Mouse (Mus musculus): Measurements from ENCODE around the gene Rpn2. TPM values are rescaled to one million over a fixed set of nuclear protein-coding genes. Genes with fewer than 3 reads are reported as not detected.

Gene Rpn2
- polyA plus RNA-seq, 1 experiment from 2014 or later, result 342 TPM

DNA sequence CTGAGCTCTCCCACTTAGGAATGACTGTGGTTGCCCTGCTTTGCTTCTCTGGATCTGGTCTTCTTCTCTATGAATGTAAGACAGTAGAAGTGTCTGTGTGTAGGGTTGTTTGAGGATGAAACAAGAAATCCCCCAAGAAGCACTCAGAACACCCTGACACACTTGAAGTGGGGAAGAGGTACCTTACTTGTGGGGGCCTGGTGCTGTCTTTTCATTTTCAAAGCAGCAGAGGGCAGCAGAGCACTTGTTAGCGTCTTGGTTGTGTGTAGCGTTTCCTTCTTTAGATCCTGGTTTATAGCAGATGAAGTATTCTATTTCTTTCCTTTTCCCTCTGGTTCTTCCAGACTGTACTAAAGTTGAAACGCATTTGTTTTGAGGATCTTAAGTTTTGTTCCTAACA lies 8.7 kb downstream of the Rpn2 start:
- Histone ChIP-seq H3K4me1 (peaks cover 3% of the 10 kb centered on the region; the same call in 1 of the 2 replicates), H3K27me3 (no peaks in the 10 kb centered on the region), H3K9ac (no peak overlapping the region), H3K4me2 (no peak overlapping the region), H3K36me3 (peaks cover 81% of the 10 kb centered on the region), H3K27ac (no peak overlapping the region), H3K4me3 (no peak overlapping the region), H3K9me3 (no peaks in the 10 kb centered on the region)
- ATAC-seq (ENCODE audit: insufficient number of reproducible peaks, low FRiP score, low TSS enrichment, low read depth), result no peak
- 5% methylated on average over 3 of the region's 3 CpGs for WGBS

DNA sequence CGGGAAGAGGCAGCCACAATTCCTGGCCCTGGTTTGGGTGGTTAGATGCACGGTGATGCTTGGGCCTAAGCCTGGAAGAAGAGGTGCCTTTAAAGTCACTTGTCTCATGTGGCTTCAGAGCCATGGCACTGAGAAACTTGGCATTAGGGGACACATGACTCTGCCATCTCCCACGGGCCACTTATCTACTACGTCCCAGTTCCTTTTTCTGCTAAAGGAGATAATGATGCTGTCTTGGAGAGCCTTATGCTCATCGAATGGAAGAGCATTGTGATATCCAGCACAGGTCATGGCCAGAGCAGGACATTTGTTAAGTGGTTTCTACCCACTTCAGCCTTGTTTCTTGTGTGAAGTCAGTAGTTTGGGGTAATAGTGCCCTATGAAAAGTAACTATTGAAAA lies 10.2 kb downstream of the Rpn2 start:
- Histone ChIP-seq H3K36me3 (peaks cover 85% of the 10 kb centered on the region), H3K27ac (no peak overlapping the region), H3K4me2 (no peak overlapping the region), H3K9me3 (no peaks in the 10 kb centered on the region), H3K27me3 (no peaks in the 10 kb centered on the region), H3K9ac (no peak overlapping the region), H3K4me3 (no peak overlapping the region), H3K4me1 (peaks cover 3% of the 10 kb centered on the region; the same call in 1 of the 2 replicates)
- no peak for ATAC-seq (ENCODE audit: insufficient number of reproducible peaks, low FRiP score, low TSS enrichment, low read depth)
- WGBS, result 96% methylated on average over 5 of the region's 5 CpGs

GRCm38 (mm10) chr2:157292093-157292492 lies 13.3 kb downstream of the Rpn2 start:
- peaks cover 3% of the 10 kb centered on the region; the same call in 1 of the 2 replicates for H3K4me1 ChIP-seq
- no peak overlapping the region for H3K4me3 ChIP-seq
- no peaks in the 10 kb centered on the region for H3K9me3 ChIP-seq
- no peaks in the 10 kb centered on the region for H3K27me3 ChIP-seq
- ATAC-seq (ENCODE audit: insufficient number of reproducible peaks, low FRiP score, low TSS enrichment, low read depth), result no peak
- no peak overlapping the region for H3K27ac ChIP-seq
- WGBS, result 11% methylated on average over 2 of the region's 2 CpGs
- H3K36me3 ChIP-seq, result peaks cover 88% of the 10 kb centered on the region
- no peak overlapping the region for H3K4me2 ChIP-seq
- H3K9ac ChIP-seq, result no peak overlapping the region

GRCm38 (mm10) chr2:157296105-157296689 lies 17.4 kb downstream of the Rpn2 start:
- no peak overlapping the region for H3K4me2 ChIP-seq
- no peaks in the 10 kb centered on the region for H3K9me3 ChIP-seq
- H3K27ac ChIP-seq, result no peak overlapping the region
- no peak overlapping the region for H3K4me3 ChIP-seq
- H3K27me3 ChIP-seq, result no peaks in the 10 kb centered on the region
- ATAC-seq (ENCODE audit: insufficient number of reproducible peaks, low FRiP score, low TSS enrichment, low read depth), result no peak
- WGBS, result 80% methylated on average over 7 of the region's 7 CpGs
- H3K9ac ChIP-seq, result no peak overlapping the region
- peaks cover 93% of the 10 kb centered on the region for H3K36me3 ChIP-seq
- no peaks in the 10 kb centered on the region for H3K4me1 ChIP-seq

- 86% methylated on average over 6 of the region's 6 CpGs for WGBS
- peaks cover 91% of the 10 kb centered on the region for H3K36me3 ChIP-seq
- no peak overlapping the region for H3K27ac ChIP-seq
- no peaks in the 10 kb centered on the region for H3K27me3 ChIP-seq
- H3K4me1 ChIP-seq, result no peaks in the 10 kb centered on the region
- H3K4me3 ChIP-seq, result no peak overlapping the region
- ATAC-seq (ENCODE audit: insufficient number of reproducible peaks, low FRiP score, low TSS enrichment, low read depth), result no peak
- no peaks in the 10 kb centered on the region for H3K9me3 ChIP-seq
- no peak overlapping the region for H3K9ac ChIP-seq
- no peak overlapping the region for H3K4me2 ChIP-seq
These were observed 21.2 kb downstream of the Rpn2 start for GRCm38 (mm10) chr2:157300051-157300450.

- 80% methylated on average over 9 of the region's 9 CpGs for WGBS
- Histone ChIP-seq H3K9me3 (no peaks in the 10 kb centered on the region), H3K36me3 (peaks cover 64% of the 10 kb centered on the region), H3K27me3 (no peaks in the 10 kb centered on the region), H3K4me1 (peaks cover 13% of the 10 kb centered on the region), H3K4me2 (no peak overlapping the region), H3K9ac (no peak overlapping the region), H3K27ac (no peak overlapping the region), H3K4me3 (no peak overlapping the region)
- ATAC-seq (ENCODE audit: insufficient number of reproducible peaks, low FRiP score, low TSS enrichment, low read depth), result no peak
These were observed 24.3 kb downstream of the Rpn2 start for GRCm38 (mm10) chr2:157303096-157303495.

DNA sequence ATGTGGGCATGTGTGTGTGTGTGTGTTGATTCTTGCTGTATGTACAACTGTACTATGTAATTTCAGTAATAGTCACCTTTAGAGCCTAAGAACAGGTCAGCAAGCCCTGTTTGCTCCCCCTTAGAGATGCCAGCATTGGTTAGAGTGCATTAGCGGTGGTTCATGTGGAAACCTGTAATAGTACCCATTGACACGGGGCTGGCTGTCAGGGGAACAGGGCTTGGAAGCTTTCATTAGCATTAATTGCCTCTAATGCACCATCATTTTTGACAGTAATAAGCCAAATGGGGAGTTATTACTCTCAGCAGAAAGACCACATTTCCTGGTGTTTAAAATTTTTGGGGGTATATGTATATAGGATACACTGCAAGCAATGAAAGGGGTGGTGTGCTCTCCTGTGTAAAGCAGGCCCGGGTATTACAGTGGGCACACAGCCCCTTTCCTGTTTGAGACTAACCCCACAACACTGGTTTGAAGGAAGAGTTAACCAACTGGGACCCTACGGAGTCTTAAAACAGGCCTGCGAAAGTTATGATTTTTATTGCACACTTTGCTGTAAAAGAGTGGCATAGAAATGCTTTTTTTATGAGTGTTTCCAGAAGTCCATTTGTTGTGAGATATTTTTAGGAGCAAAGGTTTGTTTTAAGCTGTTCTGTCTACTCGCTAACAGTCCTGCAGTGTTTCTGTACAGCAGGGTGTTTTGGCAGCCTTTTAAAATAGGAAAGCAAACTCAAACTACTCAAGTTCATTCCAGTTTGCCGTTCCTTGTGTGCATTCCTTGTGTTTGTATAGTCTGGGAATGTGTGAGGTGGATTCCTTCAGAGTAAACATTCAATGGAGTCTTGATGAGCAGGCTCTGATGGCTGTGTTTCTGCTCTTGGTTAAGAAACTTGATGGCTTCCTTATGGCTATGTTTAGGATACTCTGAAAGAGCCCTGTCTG lies 27.5 kb downstream of the Rpn2 start:
- ATAC-seq (ENCODE audit: insufficient number of reproducible peaks, low FRiP score, low TSS enrichment, low read depth), result peak; percentile 46; the same call in 1 of the 2 replicates
- Histone ChIP-seq H3K9me3 (no peaks in the 10 kb centered on the region), H3K4me3 (no peak overlapping the region), H3K9ac (no peak overlapping the region), H3K4me2 (no peak overlapping the region), H3K27me3 (no peaks in the 10 kb centered on the region), H3K27ac (peak overlapping the region; percentile 43), H3K36me3 (peaks cover 61% of the 10 kb centered on the region), H3K4me1 (peaks cover 13% of the 10 kb centered on the region)
- WGBS, result 39% methylated on average over 7 of the region's 7 CpGs

GRCm38 (mm10) chr2:157307715-157308265 lies 29.0 kb downstream of the Rpn2 start:
- H3K4me1 ChIP-seq, result peaks cover 13% of the 10 kb centered on the region
- H3K36me3 ChIP-seq, result peaks cover 63% of the 10 kb centered on the region
- H3K4me2 ChIP-seq, result no peak overlapping the region
- no peaks in the 10 kb centered on the region for H3K9me3 ChIP-seq
- no peak overlapping the region for H3K4me3 ChIP-seq
- H3K27ac ChIP-seq, result peak overlapping the region; percentile 43; the same call in 1 of the 2 replicates
- no peaks in the 10 kb centered on the region for H3K27me3 ChIP-seq
- 74% methylated on average over 4 of the region's 4 CpGs for WGBS
- no peak overlapping the region for H3K9ac ChIP-seq
- no peak for ATAC-seq (ENCODE audit: insufficient number of reproducible peaks, low FRiP score, low TSS enrichment, low read depth)

DNA sequence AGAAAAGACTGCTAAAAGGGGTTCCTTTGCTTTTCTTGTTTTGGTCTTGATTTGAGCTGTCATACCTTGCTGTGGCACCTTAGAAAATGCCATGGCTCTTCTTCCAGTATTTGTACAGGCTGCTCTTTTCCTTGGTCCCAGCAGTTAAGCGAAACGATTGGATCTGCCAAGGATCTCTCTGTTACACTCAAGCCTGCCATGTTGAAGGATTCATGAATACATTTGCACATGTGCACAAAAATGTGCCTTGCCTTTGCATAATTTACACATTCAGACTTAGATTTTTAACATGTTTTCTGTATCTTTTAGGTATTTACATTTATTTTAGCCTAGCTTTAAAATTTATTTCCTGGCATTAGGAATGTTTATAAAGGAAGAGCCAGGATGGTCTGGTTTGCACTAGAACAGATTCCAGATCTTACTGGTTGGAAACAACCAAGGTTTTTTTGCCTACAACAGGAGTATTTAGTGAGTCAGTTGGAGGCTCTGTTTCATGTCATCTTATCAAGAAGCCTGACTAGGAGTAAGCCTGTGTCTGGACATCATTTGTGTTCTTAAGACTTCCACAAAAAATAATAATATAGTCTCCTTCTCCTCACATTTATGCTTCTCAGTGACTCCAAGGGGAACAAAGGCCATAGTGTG lies 29.6 kb downstream of the Rpn2 start:
- WGBS, result 85% methylated on average over 2 of the region's 2 CpGs
- ATAC-seq (ENCODE audit: insufficient number of reproducible peaks, low FRiP score, low TSS enrichment, low read depth), result no peak
- Histone ChIP-seq H3K36me3 (peaks cover 63% of the 10 kb centered on the region), H3K9me3 (no peaks in the 10 kb centered on the region), H3K27ac (no peak overlapping the region; the same call in 1 of the 2 replicates), H3K4me2 (no peak overlapping the region), H3K4me1 (peaks cover 13% of the 10 kb centered on the region), H3K4me3 (no peak overlapping the region), H3K27me3 (no peaks in the 10 kb centered on the region), H3K9ac (no peak overlapping the region)

- Histone ChIP-seq H3K4me1 (peaks cover 13% of the 10 kb centered on the region), H3K9ac (no peak overlapping the region), H3K9me3 (no peaks in the 10 kb centered on the region), H3K27ac (no peak overlapping the region), H3K27me3 (no peaks in the 10 kb centered on the region), H3K4me3 (no peak overlapping the region), H3K36me3 (peaks cover 63% of the 10 kb centered on the region), H3K4me2 (no peak overlapping the region)
- ATAC-seq (ENCODE audit: insufficient number of reproducible peaks, low FRiP score, low TSS enrichment, low read depth), result no peak
- WGBS, result 90% methylated on average over 8 of the region's 8 CpGs
These were observed 30.8 kb downstream of the Rpn2 start for GRCm38 (mm10) chr2:157309611-157310010.

GRCm38 (mm10) chr2:157310963-157311637 lies 32.3 kb downstream of the Rpn2 start:
- Histone ChIP-seq H3K4me3 (no peak overlapping the region), H3K27ac (no peak overlapping the region), H3K36me3 (peaks cover 74% of the 10 kb centered on the region), H3K9me3 (no peaks in the 10 kb centered on the region), H3K27me3 (no peaks in the 10 kb centered on the region), H3K9ac (no peak overlapping the region), H3K4me2 (no peak overlapping the region), H3K4me1 (peaks cover 6% of the 10 kb centered on the region)
- WGBS, result 78% methylated on average over 6 of the region's 6 CpGs
- ATAC-seq (ENCODE audit: insufficient number of reproducible peaks, low FRiP score, low TSS enrichment, low read depth), result no peak
